Mouse (Mus musculus) CH12.LX (cell line): ENCODE results near the gene Zfp74.

ENCODE experiments used
- CHD1 ChIP-seq: IDR thresholded peaks from 2 replicates; pipeline ENCODE4 v1.6.1; 2012; ENCODE audit warnings: low read depth, low read length, improper control_type of control experiment, inconsistent platforms
- CTCF ChIP-seq, 2 experiments: IDR thresholded peaks in 1 of 2; conservative IDR thresholded peaks in 1 of 2; 2 replicates each; pipeline ENCODE4 v1.5.1; 2011 to 2012; ENCODE audit warnings: low read depth in 2 of 2, low read length in 2 of 2, improper control_type of control experiment in 1 of 2, inconsistent platforms in 1 of 2, mild to moderate bottlenecking in 1 of 2, moderate library complexity in 1 of 2
- E2F4 ChIP-seq: IDR thresholded peaks from 2 replicates; pipeline ENCODE4 v1.6.1; 2011; ENCODE audit warnings: low read depth, low read length, improper control_type of control experiment; ENCODE audit not compliant: insufficient replicate concordance
- ELF1 ChIP-seq: IDR thresholded peaks from 2 replicates; pipeline ENCODE4 v1.6.1; 2014; ENCODE audit warnings: low read depth, mild to moderate bottlenecking, inconsistent platforms, low read length, improper control_type of control experiment
- EP300 ChIP-seq: IDR thresholded peaks from 2 replicates; pipeline ENCODE4 v1.6.1; 2011; ENCODE audit warnings: low read length, improper control_type of control experiment
- MAZ ChIP-seq: IDR thresholded peaks from 2 replicates; pipeline ENCODE4 v1.6.1; 2012; ENCODE audit warnings: low read depth, mild to moderate bottlenecking, inconsistent platforms, low read length, improper control_type of control experiment, moderate library complexity
- MEF2A ChIP-seq: IDR thresholded peaks from 2 replicates; pipeline ENCODE4 v1.6.1; 2014; ENCODE audit warnings: low read depth, mild to moderate bottlenecking, inconsistent platforms, low read length, improper control_type of control experiment, borderline replicate concordance
- POLR2A ChIP-seq: IDR thresholded peaks from 2 replicates; pipeline ENCODE4 v1.6.1; 2011; ENCODE audit warnings: low read depth, mild to moderate bottlenecking, improper control_type of control experiment, low read length
- SMC3 ChIP-seq: IDR thresholded peaks from 2 replicates; pipeline ENCODE4 v1.6.1; 2011; ENCODE audit warnings: low read depth, low read length, improper control_type of control experiment
- TCF12 ChIP-seq: IDR thresholded peaks from 2 replicates; pipeline ENCODE4 v1.6.1; 2014; ENCODE audit warnings: low read depth, mild to moderate bottlenecking, inconsistent platforms, low read length, improper control_type of control experiment
- USF1 ChIP-seq: IDR thresholded peaks from 2 replicates; pipeline ENCODE4 v1.6.1; 2014; ENCODE audit warnings: low read depth, mild to moderate bottlenecking, inconsistent platforms, low read length, improper control_type of control experiment
- USF2 ChIP-seq: conservative IDR thresholded peaks from 2 replicates; pipeline ENCODE4 v1.6.1; 2011; ENCODE audit warnings: low read depth, low read length, improper control_type of control experiment
- ZC3H11A ChIP-seq: IDR thresholded peaks from 2 replicates; pipeline ENCODE4 v1.6.1; 2012; ENCODE audit warnings: low read depth, mild to moderate bottlenecking, inconsistent platforms, low read length, improper control_type of control experiment
- ZKSCAN1 ChIP-seq: IDR thresholded peaks from 2 replicates; pipeline ENCODE4 v1.6.1; 2012; ENCODE audit warnings: low read depth, inconsistent platforms, low read length, improper control_type of control experiment, borderline replicate concordance

- no peak for TF ChIP-seq USF1
- TF ChIP-seq CTCF (conservative IDR thresholded peaks at IDR 0.05 in 1 of 2, IDR thresholded peaks at IDR 0.05 in 1 of 2; ENCODE audit: low read depth in 2 of 2, low read length in 2 of 2), result no peak
- TF ChIP-seq E2F4, result no peak
- TF ChIP-seq CHD1, result no peak
- no peak for TF ChIP-seq USF2
- TF ChIP-seq TCF12, result no peak
- TF ChIP-seq ELF1, result no peak
- TF ChIP-seq MEF2A, result no peak
- no peak for TF ChIP-seq POLR2A
- no peak for TF ChIP-seq ZKSCAN1
- TF ChIP-seq SMC3, result no peak
- no peak for TF ChIP-seq MAZ
- no peak for TF ChIP-seq ZC3H11A
- TF ChIP-seq EP300, result no peak
These were observed 46.7 kb downstream of the Zfp74 start for GRCm38 (mm10) chr7:29907206-29907605.
